Mouse (Mus musculus) kidney, embryonic 16.5 days (tissue): ENCODE measurements around the gene Necap2. TPM values are rescaled to one million over a fixed set of nuclear protein-coding genes. Genes with fewer than 3 reads are reported as not detected.

Source experiments
- ATAC-seq: fragments of 200-750 bp; cut with Nextera tagmentation; 2 replicates; pipeline ENCODE4 v1.8.0; 2017; ENCODE audit warnings: moderate TSS enrichment; ENCODE audit not compliant: low FRiP score, low TSS enrichment
- H3K27ac ChIP-seq: fragments of 300-500 bp; sonication (generic); 2 replicates; pipeline ENCODE4 v1.5.1; 2014; ENCODE audit warnings: low read length
- H3K27me3 ChIP-seq: fragments of 300-500 bp; sonication (generic); 2 replicates; pipeline ENCODE4 v1.6.1; 2014; ENCODE audit warnings: low read length, control low read depth, mixed read lengths; ENCODE audit not compliant: insufficient read depth
- H3K36me3 ChIP-seq: fragments of 300-500 bp; sonication (generic); 2 replicates; pipeline ENCODE4 v1.6.1; 2014; ENCODE audit warnings: low read length, control low read depth, mixed read lengths; ENCODE audit not compliant: insufficient read depth
- H3K4me1 ChIP-seq: fragments of 300-500 bp; sonication (generic); 2 replicates; pipeline ENCODE4 v1.6.1; 2014; ENCODE audit warnings: low read length, control low read depth, mixed read lengths; ENCODE audit not compliant: insufficient read depth
- H3K4me2 ChIP-seq: fragments of 300-500 bp; sonication (generic); replicated peaks from 2 replicates; pipeline ENCODE4 v1.6.1; 2014; ENCODE audit warnings: low read depth, low read length
- H3K4me3 ChIP-seq: fragments of 300-500 bp; sonication (generic); 2 replicates; pipeline ENCODE4 v1.5.1; 2014; ENCODE audit warnings: mild to moderate bottlenecking, low read length
- H3K9ac ChIP-seq: fragments of 300-500 bp; sonication (generic); replicated peaks from 2 replicates; pipeline ENCODE4 v1.6.1; 2014; ENCODE audit warnings: low read length
- H3K9me3 ChIP-seq: fragments of 300-500 bp; sonication (generic); 2 replicates; pipeline ENCODE4 v1.6.1; 2016; ENCODE audit warnings: low read length, control low read depth
- WGBS: fragments of 180-500 bp; shearing (Covaris S2); extraction: QIAGEN DNeasy Blood & Tissue Kit; methylation state at CpG from one replicate; pipeline ENCODE4 v1.1.7; 2014; 5-methylcytosine and 5-hydroxymethylcytosine counted together
- polyA plus RNA-seq: library from polyadenylated mRNA; unstranded; fragments of >200 nt; fragmentation: Nextera tagmentation; extraction: Ambion mirVana; gene quantifications from 2 replicates; pipeline ENCODE4 v1.2.1, GENCODE M21; 2015

The Necap2 gene
- polyA plus RNA-seq, 1 experiment from 2014 or later, result 99.0 TPM

DNA sequence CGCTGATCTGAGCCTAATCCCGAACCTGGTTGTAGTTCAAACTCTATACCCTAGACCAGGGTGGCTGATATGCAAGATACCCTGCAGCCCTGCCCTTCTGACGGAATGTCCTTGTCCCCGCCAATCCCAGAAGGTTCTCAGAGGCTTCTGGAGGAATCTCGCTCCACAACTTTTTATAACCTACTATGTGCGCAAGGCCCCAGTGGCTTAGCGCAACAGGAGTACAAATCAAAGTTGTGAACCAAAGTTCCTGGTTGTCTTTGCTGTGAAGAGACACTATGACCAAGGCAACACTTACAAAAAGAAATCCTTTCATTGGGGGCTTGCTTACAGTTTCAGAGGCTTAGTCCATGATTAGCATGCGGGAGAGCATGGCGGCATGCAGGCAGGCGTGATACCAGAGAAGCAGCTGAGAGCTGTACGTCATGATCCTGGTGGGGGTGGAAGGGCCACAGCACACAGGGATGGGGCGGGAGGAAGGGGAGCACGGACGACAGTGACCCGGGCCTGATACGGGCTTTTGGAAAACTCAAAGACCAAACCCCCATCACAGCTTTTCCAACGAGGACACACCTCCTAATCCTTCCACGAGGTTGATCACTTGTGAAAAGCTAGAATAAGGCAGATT, 467 bp upstream of the Necap2 start:
- H3K9me3 ChIP-seq, result no peaks in the 10 kb centered on the region
- peak; percentile 29; the same call in 1 of the 2 replicates for ATAC-seq
- H3K4me2 ChIP-seq, result no peak overlapping the region
- H3K27ac ChIP-seq, result no peak overlapping the region
- H3K9ac ChIP-seq, result no peak overlapping the region
- H3K4me1 ChIP-seq, result peaks cover 16% of the 10 kb centered on the region
- H3K4me3 ChIP-seq, result no peak overlapping the region
- no peaks in the 10 kb centered on the region for H3K27me3 ChIP-seq
- H3K36me3 ChIP-seq, result peaks cover 7% of the 10 kb centered on the region
- WGBS, result 74% methylated on average over 18 of the region's 18 CpGs

DNA sequence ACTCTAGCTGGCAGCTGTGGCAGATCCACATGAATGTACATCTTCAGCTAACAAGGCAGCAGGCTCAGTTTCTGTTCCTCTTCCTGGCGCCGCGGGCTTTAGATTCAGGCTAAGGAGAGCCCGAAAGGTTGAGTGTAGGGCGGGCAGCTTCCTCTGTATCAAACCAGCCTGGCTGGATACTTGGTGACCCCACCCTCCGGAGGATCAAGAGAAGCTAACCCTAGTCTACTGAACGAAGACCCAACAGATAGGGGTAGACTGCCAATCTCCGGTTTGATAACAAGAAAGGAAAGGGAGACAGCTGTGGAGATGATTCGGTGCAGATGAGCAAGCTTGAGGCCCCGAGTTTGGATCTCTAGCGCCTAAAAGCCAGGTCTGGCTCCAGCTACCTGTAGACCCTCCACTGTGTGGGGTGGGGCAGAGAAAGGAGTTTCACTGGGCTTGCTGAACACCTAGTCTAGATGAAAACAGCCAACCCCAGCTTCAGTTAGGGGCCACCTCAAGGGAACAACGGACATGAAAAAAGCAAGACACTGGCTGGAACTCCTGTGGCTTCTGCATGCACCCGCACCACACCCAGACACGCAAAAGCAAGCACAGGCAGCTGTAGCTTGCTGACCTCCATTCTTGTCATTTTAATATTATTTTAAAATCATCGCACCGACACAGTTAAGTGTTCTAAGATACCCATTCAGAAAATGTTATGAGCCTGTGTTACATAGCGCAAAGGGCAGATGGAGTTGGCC, 1.2 kb downstream of the Necap2 start:
- Histone ChIP-seq H3K27ac (0 out of 2 replicates have a peak overlapping the region, but pooled peaks have one; percentile 43), H3K4me1 (peaks cover 16% of the 10 kb centered on the region), H3K27me3 (no peaks in the 10 kb centered on the region), H3K4me3 (peak overlapping the region; percentile 93), H3K36me3 (peaks cover 24% of the 10 kb centered on the region), H3K9me3 (no peaks in the 10 kb centered on the region), H3K9ac (peak overlapping the region; percentile 84), H3K4me2 (peak overlapping the region; percentile 94)
- ATAC-seq, result no peak
- 77% methylated on average over 17 of the region's 17 CpGs for WGBS

DNA sequence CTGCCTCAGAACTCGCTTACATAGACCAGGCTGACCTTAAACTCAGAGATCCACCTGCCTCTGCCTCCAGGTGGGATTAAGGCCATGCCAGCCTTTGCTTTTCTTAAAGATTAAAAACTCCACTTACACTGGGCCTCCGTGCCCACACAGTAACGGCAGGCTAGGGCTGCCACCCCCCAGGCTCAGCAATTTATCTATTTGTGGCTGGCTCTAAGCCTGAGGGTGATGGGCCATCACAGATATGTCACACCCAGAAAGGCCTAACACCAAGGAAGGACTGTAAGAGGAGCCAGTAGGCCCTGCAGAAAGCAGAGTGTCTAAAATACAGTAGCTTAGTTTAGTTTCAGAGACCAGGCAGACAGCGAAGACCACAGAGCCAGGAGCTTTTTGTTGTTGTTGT, 4.0 kb downstream of the Necap2 start:
- H3K36me3 ChIP-seq, result peaks cover 44% of the 10 kb centered on the region

DNA sequence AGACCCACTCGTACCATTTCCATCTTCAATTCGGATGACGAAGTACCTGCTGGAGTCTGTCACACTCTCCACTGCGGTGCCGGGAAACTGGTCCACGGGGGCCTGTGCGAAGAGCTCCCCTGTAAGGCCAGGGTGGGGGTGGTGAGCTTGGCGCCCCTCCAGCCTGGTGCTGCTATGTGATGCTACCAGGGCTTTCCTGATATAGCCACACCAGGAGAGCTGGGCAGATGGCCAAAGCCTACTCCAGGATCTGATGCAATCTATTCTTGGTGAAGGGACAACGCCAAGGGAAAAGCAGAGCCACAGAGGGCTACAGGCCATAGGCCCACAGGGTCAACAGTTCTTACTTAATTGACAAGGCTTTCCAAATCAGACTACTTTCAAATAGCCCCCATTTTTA, 4.5 kb downstream of the Necap2 start:
- no peak for ATAC-seq
- Histone ChIP-seq H3K27ac (no peak overlapping the region), H3K27me3 (no peaks in the 10 kb centered on the region), H3K4me3 (no peak overlapping the region), H3K9ac (no peak overlapping the region), H3K4me1 (peaks cover 16% of the 10 kb centered on the region), H3K9me3 (no peaks in the 10 kb centered on the region), H3K36me3 (peaks cover 49% of the 10 kb centered on the region), H3K4me2 (no peak overlapping the region)
- WGBS, result 89% methylated on average over 9 of the region's 9 CpGs

More for the DNA sequence above, 4.0 kb downstream of the Necap2 start:
- 87% methylated on average over 4 of the region's 4 CpGs for WGBS
- H3K27ac ChIP-seq, result no peak overlapping the region
- peaks cover 16% of the 10 kb centered on the region for H3K4me1 ChIP-seq
- no peaks in the 10 kb centered on the region for H3K9me3 ChIP-seq
- H3K4me3 ChIP-seq, result no peak overlapping the region
- H3K9ac ChIP-seq, result no peak overlapping the region
- no peak overlapping the region for H3K4me2 ChIP-seq
- H3K27me3 ChIP-seq, result no peaks in the 10 kb centered on the region
- no peak for ATAC-seq

DNA sequence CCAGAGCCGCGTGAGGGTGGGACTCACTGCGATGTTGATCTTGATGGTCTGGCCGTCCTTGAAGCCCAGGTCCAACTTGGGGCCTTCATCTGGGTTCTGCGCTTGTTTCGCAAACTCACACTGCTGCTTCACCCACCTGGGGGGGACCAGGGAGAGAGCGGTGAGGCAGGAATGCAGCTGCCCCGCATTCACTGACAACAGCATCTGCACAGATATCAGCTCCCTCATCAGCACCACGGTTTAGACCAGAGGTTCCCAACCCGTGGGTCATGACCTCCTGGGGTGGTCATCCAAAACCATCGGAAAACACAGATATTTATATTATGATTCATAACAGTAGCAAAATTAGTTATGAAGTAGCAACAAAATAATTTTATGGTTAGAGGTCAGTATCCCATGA, 5.7 kb downstream of the Necap2 start:
- H3K4me1 ChIP-seq, result peaks cover 15% of the 10 kb centered on the region
- H3K27me3 ChIP-seq, result no peaks in the 10 kb centered on the region
- H3K4me2 ChIP-seq, result no peak overlapping the region
- ATAC-seq, result no peak
- H3K9ac ChIP-seq, result no peak overlapping the region
- H3K27ac ChIP-seq, result no peak overlapping the region
- H3K9me3 ChIP-seq, result no peaks in the 10 kb centered on the region
- H3K4me3 ChIP-seq, result no peak overlapping the region
- WGBS, result 89% methylated on average over 11 of the region's 11 CpGs
- H3K36me3 ChIP-seq, result peaks cover 60% of the 10 kb centered on the region

DNA sequence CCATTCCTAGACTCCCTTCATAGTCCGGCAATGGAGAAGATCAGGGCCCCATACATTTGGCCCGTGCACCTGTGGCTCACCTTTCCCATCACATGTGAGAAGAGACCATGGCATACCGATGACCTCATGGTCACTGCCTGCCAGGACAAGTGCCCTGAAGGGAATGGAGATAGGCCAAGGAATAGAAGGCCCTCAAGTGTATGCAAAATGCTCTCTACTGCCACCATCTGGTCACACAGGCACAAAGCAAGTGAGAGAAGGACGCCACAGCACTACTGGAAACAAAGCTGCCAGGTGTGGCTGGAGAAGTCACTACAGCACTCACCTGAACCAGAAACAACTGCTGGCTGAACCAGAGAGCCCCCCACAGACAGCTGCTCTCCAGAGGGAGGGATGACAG, 8.4 kb downstream of the Necap2 start:
- no peak overlapping the region for H3K4me2 ChIP-seq
- no peak overlapping the region for H3K9ac ChIP-seq
- no peaks in the 10 kb centered on the region for H3K4me1 ChIP-seq
- 60% methylated on average over 4 of the region's 4 CpGs for WGBS
- H3K27ac ChIP-seq, result no peak overlapping the region
- H3K36me3 ChIP-seq, result peaks cover 72% of the 10 kb centered on the region
- no peaks in the 10 kb centered on the region for H3K27me3 ChIP-seq
- H3K4me3 ChIP-seq, result no peak overlapping the region
- no peaks in the 10 kb centered on the region for H3K9me3 ChIP-seq
- ATAC-seq, result no peak

DNA sequence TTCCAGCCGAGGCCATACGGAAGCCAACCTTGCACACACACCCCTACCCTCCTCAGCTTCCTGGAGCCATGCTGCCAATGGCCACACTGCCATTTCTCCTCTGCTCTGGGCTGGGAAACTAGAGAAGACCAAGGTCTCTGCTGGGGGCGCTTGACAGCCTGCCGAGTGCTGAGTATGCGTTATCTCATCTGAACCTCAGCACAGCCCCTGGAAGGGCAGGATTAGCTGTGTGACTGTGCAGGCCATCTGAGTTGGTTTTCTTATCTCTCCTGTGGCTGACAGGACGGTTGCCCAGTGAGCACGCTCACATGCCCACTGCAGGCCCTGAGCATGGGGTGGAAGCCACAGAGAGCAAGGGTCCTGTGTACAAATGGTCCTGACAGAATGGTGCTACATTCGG, 9.5 kb downstream of the Necap2 start:
- ATAC-seq, result no peak
- H3K27me3 ChIP-seq, result no peaks in the 10 kb centered on the region
- no peaks in the 10 kb centered on the region for H3K9me3 ChIP-seq
- 92% methylated on average over 8 of the region's 8 CpGs for WGBS
- H3K9ac ChIP-seq, result no peak overlapping the region
- peaks cover 68% of the 10 kb centered on the region for H3K36me3 ChIP-seq
- H3K4me3 ChIP-seq, result no peak overlapping the region
- no peak overlapping the region for H3K27ac ChIP-seq
- H3K4me1 ChIP-seq, result no peaks in the 10 kb centered on the region
- no peak overlapping the region for H3K4me2 ChIP-seq

DNA sequence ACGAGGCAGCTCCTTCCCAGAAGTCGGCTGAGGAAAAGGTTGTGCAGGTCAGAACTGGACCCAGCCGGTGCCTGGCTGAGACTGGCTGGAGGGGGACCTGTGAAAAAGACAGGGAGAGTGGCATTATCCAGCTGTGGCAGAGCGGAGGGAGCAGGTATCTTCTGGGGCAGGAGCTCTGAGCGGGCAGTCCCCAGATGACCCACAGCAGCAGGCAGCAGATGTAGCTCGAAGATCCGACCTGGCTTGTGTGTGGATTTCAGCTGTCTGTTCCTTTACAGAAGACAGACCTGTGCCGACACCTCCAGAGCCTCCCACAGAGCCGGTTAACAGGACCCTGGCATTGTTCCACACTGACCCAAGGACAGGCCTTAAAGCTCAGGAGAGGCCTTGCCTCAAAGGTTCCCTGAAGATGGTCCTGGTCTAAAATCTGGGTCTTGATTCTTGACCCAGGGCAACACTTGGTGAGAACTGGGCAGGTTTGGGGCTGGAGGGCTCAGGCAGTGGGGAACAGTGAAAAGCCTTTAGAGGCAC, 10.6 kb downstream of the Necap2 start:
- no peaks in the 10 kb centered on the region for H3K27me3 ChIP-seq
- H3K9ac ChIP-seq, result no peak overlapping the region
- peaks cover 57% of the 10 kb centered on the region for H3K36me3 ChIP-seq
- no peak overlapping the region for H3K4me3 ChIP-seq
- 81% methylated on average over 9 of the region's 9 CpGs for WGBS
- H3K4me1 ChIP-seq, result no peaks in the 10 kb centered on the region
- H3K9me3 ChIP-seq, result no peaks in the 10 kb centered on the region
- ATAC-seq, result no peak
- no peak overlapping the region for H3K27ac ChIP-seq
- H3K4me2 ChIP-seq, result no peak overlapping the region

DNA sequence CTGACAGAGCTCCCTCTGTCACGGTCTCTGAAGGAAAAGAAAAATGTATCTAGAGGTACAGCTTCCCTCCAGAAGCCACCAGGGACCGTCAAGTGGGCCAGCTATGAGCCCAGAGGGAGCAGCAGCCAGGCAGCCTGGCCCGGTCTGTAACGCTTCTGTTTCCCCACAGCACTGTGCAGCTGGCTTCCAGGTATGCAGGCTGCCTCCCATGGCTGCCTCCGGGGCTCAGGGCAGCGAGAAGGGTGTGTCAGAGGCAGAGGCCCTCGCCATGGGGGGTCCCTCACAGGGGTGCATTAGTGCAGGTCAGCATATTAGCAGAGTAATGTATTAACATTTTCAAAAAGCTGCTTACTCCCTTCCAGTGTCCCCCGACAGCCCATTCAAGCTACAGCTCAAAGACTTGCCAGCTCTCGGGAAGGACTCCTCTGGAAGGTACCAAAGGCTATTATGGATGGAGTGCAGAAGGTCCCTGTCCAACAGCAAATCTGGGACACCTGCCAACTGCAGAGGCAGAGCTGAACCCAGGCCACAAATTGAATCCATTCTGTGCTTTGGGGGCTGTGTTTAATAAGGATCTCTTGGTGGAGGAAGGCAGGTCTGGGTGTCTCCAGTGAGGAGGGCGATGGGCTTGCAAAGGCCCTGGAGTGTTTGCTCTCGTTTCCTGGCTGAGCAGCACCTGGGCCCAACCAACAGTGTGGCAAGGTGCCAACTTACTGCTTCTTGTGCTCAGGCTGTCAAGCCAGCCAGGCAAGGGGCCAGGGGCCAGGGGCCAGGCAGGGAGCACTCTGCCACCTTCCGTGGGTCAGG, 11.2 kb downstream of the Necap2 start:
- H3K36me3 ChIP-seq, result peaks cover 51% of the 10 kb centered on the region
- ATAC-seq, result no peak
- no peaks in the 10 kb centered on the region for H3K27me3 ChIP-seq
- WGBS, result 70% methylated on average over 12 of the region's 12 CpGs
- no peak overlapping the region for H3K9ac ChIP-seq
- H3K4me2 ChIP-seq, result no peak overlapping the region
- H3K27ac ChIP-seq, result no peak overlapping the region
- no peak overlapping the region for H3K4me3 ChIP-seq
- H3K4me1 ChIP-seq, result no peaks in the 10 kb centered on the region
- H3K9me3 ChIP-seq, result no peaks in the 10 kb centered on the region
